Mouse (Mus musculus) erythroblast, embryonic 14.5 days (primary cell): Measurements from ENCODE around the gene Krt42.

Experiments
- GATA1 ChIP-seq: IDR thresholded peaks from 2 replicates; pipeline ENCODE4 v1.6.1; 2012; ENCODE audit warnings: low read length, inconsistent platforms, mixed read lengths
- TAL1 ChIP-seq: IDR thresholded peaks from 3 replicates; pipeline ENCODE4 v1.6.1; 2012; ENCODE audit warnings: low read length, inconsistent platforms, mixed read lengths

DNA sequence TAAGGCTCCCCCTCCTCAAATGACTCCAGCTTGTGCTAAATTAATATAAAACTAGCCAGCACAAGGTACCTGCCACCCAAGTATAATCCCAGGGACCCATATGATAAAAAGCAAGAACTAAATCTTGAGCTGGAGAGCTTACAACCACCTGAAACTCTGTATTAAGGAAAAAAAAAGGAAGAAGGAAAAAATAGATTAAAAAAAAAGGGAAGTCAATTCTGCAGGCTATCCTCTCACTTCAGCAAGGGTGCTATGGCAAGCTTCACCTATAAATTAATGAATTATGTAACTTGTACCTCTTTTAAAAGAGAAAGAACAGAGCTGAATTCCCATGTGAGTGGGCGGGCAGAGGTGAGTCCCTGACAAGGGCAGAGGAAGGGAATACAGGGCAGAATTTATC is 42.0 kb upstream of the Krt42 start:
- TF ChIP-seq GATA1 (no peak), TAL1 (no peak)
